Mouse (Mus musculus): Measurements from ENCODE around the gene Aox2. TPM values are rescaled to one million over a fixed set of nuclear protein-coding genes. Genes with fewer than 3 reads are reported as not detected.

The Aox2 gene
- polyA plus RNA-seq, 1 experiment from 2014 or later: 0.02 TPM

DNA sequence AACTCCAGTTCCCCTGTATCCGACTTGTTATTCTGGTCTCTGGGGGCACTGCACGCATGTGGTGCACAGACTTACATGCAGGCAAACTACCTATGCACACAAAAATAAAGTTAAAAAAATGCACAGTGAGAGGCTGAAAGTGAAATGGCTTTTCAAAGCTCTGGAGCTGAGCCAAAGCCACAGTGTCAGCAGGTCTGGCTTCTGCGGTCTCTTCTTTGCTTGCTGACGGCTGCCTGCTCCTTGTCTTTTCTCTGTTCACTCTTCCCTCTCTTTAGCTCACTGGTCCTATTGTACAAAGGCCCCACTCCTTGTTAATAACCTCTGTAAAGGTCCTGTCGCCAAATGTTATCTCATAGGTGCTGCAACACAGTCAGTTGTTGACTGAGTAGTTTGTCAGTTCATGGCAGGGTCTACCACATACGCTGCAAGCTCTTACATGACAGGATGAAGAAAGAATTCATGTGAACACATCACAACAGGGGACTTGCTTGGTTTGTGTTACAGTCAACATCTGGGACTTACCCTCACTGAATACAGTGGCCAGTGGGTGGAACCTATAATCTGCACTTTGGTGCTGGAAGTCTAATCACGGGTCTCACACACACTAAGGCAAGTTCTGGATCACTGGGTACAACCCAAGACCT, 33.2 kb downstream of the Aox2 start:
- H3K4me3 ChIP-seq (ENCODE audit: low read depth, low read length): no peak overlapping the region
- 61% methylated on average over 7 of the region's 7 CpGs for WGBS
- no peaks in the 10 kb centered on the region for H3K36me3 ChIP-seq (ENCODE audit: insufficient read depth, low read length)
- H3K27ac ChIP-seq (ENCODE audit: low read length): no peak overlapping the region
- TF ChIP-seq CTCF (IDR thresholded peaks at IDR 0.05): no peak
- no peak for TF ChIP-seq EP300 (IDR thresholded peaks at IDR 0.05)
- no peaks in the 10 kb centered on the region for H3K27me3 ChIP-seq (replicated peaks; ENCODE audit: insufficient read depth, low read length)
- no peak overlapping the region for H3K4me2 ChIP-seq (replicated peaks; ENCODE audit: low read depth, low read length)
- no peak overlapping the region for H3K9ac ChIP-seq (replicated peaks; ENCODE audit: low read depth)
- ATAC-seq (no peak), DNase-seq (ENCODE audit: low spot score) (no peak)
- no peaks in the 10 kb centered on the region for H3K9me3 ChIP-seq (ENCODE audit: low read length)
- no peaks in the 10 kb centered on the region for H3K4me1 ChIP-seq (ENCODE audit: insufficient read depth, low read depth, low read length)

DNA sequence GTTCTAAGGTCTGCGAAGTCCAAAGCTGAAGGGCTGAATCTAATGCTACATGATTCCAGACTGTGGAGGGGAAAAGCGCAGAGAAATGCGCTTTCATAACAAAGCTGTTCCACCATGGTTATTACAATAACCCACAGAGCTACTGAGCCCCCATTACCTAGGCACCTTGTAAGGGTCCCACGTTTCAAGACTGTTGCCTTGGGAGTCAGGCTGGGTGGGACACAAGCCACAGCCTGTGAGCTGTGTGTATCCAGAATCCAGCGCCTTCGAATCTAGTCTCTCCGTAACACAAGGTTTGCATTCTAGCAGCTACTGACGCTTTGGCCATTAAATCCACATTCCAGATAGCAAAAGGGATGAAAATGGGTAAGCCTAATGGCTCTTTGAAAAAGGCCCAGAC, 35.0 kb downstream of the Aox2 start:
- ATAC-seq (no peak), DNase-seq (ENCODE audit: low spot score) (no peak)
- WGBS: 90% methylated on average over 8 of the region's 8 CpGs
- no peaks in the 10 kb centered on the region for H3K4me1 ChIP-seq (ENCODE audit: insufficient read depth, low read depth, low read length)
- no peaks in the 10 kb centered on the region for H3K9me3 ChIP-seq (ENCODE audit: low read length)
- H3K9ac ChIP-seq (replicated peaks; ENCODE audit: low read depth): no peak overlapping the region
- H3K4me3 ChIP-seq (ENCODE audit: low read depth, low read length): no peak overlapping the region
- H3K27ac ChIP-seq (ENCODE audit: low read length): no peak overlapping the region
- H3K27me3 ChIP-seq (replicated peaks; ENCODE audit: insufficient read depth, low read length): no peaks in the 10 kb centered on the region
- TF ChIP-seq CTCF (IDR thresholded peaks at IDR 0.05): no peak
- TF ChIP-seq EP300 (IDR thresholded peaks at IDR 0.05): no peak
- no peaks in the 10 kb centered on the region for H3K36me3 ChIP-seq (ENCODE audit: insufficient read depth, low read length)
- no peak overlapping the region for H3K4me2 ChIP-seq (replicated peaks; ENCODE audit: low read depth, low read length)

DNA sequence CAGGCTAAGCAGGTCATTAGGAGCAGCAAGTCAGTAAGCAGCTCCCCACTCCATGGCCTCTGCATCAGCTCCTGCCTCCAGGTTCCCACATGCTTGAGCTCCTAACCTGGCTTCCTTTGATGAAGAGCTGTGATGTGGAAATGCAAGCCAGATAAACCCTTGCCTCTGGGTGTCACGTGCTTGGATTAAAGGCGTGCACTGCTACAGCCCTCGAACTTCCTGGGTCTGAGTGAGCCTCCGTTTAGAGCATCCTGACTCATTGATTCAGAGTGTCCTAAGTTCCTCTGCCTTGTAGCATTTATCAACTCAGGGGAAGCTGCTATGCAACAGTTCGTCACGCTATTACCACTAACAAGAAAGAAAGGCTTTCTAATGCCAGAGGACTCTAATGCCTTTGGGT, 37.4 kb downstream of the Aox2 start:
- Histone ChIP-seq H3K27me3 (replicated peaks; ENCODE audit: insufficient read depth, low read length) (no peaks in the 10 kb centered on the region), H3K36me3 (ENCODE audit: insufficient read depth, low read length) (no peaks in the 10 kb centered on the region), H3K4me3 (ENCODE audit: low read depth, low read length) (no peak overlapping the region), H3K4me2 (replicated peaks; ENCODE audit: low read depth, low read length) (no peak overlapping the region), H3K4me1 (ENCODE audit: insufficient read depth, low read depth, low read length) (no peaks in the 10 kb centered on the region), H3K9me3 (ENCODE audit: low read length) (no peaks in the 10 kb centered on the region), H3K9ac (replicated peaks; ENCODE audit: low read depth) (no peak overlapping the region), H3K27ac (ENCODE audit: low read length) (no peak overlapping the region)
- no peak for ATAC-seq
- WGBS: 67% methylated on average over 6 of the region's 6 CpGs
- DNase-seq (ENCODE audit: low spot score): no peak
- no peak for TF ChIP-seq EP300 (IDR thresholded peaks at IDR 0.05)

DNA sequence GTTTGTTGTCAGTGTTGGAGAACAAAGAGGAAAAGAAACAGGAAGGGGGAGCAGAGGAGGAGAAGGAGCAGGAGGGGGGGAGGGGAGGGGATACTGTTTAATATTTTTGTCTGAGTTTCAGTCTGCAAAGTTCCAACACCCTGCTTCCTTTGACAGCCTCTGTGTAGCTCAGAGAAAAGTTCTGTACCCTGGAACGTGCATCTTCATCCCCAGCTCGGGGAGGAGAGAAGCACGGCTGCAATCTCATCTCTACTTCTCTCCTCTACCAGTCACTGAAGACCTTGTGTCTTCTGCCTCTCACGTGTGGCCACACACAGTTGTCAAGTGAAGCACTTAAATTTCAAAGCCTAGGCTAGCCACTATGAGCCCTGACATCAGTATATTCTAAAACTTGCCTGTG, 55.1 kb downstream of the Aox2 start:
- no peaks in the 10 kb centered on the region for H3K4me1 ChIP-seq (ENCODE audit: insufficient read depth, low read depth, low read length)
- H3K27me3 ChIP-seq (replicated peaks; ENCODE audit: insufficient read depth, low read length): no peaks in the 10 kb centered on the region
- peak overlapping the region; percentile 41 for H3K4me2 ChIP-seq (replicated peaks; ENCODE audit: low read depth, low read length)
- no peak for TF ChIP-seq CTCF (IDR thresholded peaks at IDR 0.05)
- TF ChIP-seq EP300 (IDR thresholded peaks at IDR 0.05): no peak
- H3K27ac ChIP-seq (ENCODE audit: low read length): no peak overlapping the region
- 23% methylated on average over 4 of the region's 4 CpGs for WGBS
- H3K9me3 ChIP-seq (ENCODE audit: low read length): no peaks in the 10 kb centered on the region
- no peak for DNase-seq (ENCODE audit: low spot score)
- no peak for ATAC-seq
- no peak overlapping the region for H3K4me3 ChIP-seq (ENCODE audit: low read depth, low read length)
- no peaks in the 10 kb centered on the region for H3K36me3 ChIP-seq (ENCODE audit: insufficient read depth, low read length)
- H3K9ac ChIP-seq (replicated peaks; ENCODE audit: low read depth): no peak overlapping the region

DNA sequence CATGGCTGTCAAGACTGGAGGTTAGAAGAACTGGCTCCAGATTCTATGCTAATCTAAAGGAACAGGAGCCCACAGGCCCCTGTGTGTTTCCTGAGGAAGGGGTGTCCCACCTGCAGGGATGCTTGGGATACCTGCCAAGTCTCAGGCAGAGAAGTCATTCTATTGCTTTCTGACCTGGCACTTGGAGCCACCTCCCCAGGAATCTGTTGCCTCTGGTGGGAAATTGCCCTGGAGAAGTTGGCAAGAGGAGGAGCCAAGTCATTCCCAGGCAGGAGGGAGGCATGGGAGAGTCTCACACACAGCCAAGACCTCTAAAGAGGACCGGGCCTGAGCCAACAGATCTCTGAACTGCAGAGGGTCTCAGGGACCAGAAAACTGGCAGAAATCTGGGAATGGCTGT, 61.8 kb downstream of the Aox2 start:
- H3K9ac ChIP-seq (replicated peaks; ENCODE audit: low read depth): no peak overlapping the region
- no peaks in the 10 kb centered on the region for H3K9me3 ChIP-seq (ENCODE audit: low read length)
- no peak overlapping the region for H3K4me3 ChIP-seq (ENCODE audit: low read depth, low read length)
- H3K27ac ChIP-seq (ENCODE audit: low read length): no peak overlapping the region
- no peak overlapping the region for H3K4me2 ChIP-seq (replicated peaks; ENCODE audit: low read depth, low read length)
- WGBS: 71% methylated on average over 1 of the region's 1 CpGs
- H3K36me3 ChIP-seq (ENCODE audit: insufficient read depth, low read length): no peaks in the 10 kb centered on the region
- no peak for ATAC-seq
- H3K4me1 ChIP-seq (ENCODE audit: insufficient read depth, low read depth, low read length): no peaks in the 10 kb centered on the region
- no peak for TF ChIP-seq CTCF (IDR thresholded peaks at IDR 0.05)
- TF ChIP-seq EP300 (IDR thresholded peaks at IDR 0.05): no peak
- no peaks in the 10 kb centered on the region for H3K27me3 ChIP-seq (replicated peaks; ENCODE audit: insufficient read depth, low read length)
- DNase-seq (ENCODE audit: low spot score): no peak

DNA sequence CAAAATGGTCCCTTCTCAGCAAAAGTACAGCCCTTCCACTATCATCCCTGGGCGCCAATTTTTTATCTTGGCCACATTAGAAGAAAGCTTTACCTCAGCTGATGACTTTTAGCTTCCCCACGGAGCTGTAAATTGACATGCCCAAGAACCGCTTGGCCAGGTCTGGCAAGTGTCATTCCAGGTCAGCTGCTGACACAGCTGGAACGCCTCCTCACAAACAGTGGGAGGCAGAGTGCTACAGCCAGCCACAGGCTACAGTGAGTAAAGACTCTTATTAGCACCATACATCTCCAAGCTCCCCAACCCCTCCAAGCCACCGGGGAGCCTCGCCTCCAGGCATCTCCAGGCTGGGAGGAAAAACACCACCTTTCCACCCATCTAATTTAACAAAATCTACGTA, 63.5 kb downstream of the Aox2 start:
- H3K9ac ChIP-seq (replicated peaks; ENCODE audit: low read depth): no peak overlapping the region
- H3K27ac ChIP-seq (ENCODE audit: low read length): no peak overlapping the region
- no peak for TF ChIP-seq CTCF (IDR thresholded peaks at IDR 0.05)
- TF ChIP-seq EP300 (IDR thresholded peaks at IDR 0.05): no peak
- H3K36me3 ChIP-seq (ENCODE audit: insufficient read depth, low read length): no peaks in the 10 kb centered on the region
- DNase-seq (ENCODE audit: low spot score) (no peak), ATAC-seq (no peak)
- no peak overlapping the region for H3K4me2 ChIP-seq (replicated peaks; ENCODE audit: low read depth, low read length)
- H3K4me1 ChIP-seq (ENCODE audit: insufficient read depth, low read depth, low read length): no peaks in the 10 kb centered on the region
- 19% methylated on average over 7 of the region's 7 CpGs for WGBS
- no peak overlapping the region for H3K4me3 ChIP-seq (ENCODE audit: low read depth, low read length)
- no peaks in the 10 kb centered on the region for H3K27me3 ChIP-seq (replicated peaks; ENCODE audit: insufficient read depth, low read length)
- no peaks in the 10 kb centered on the region for H3K9me3 ChIP-seq (ENCODE audit: low read length)

DNA sequence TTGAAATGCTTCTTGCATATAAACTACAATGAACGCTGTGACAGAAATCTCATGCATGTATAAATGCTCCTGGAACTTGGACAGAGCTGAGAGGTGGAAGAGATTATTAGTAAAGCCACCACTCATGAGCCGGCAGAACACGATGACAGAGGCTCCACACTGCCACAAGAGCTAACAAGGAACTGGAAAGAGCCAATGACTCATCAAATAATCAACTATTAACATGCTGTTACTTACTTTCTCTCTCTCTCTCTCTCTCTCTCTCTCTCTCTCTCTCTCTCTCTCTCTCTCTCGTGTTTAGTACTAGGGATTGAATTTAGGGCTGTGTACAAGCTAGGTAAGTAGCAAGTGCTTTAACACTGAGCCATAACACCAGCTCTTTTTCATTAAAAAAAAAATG, 65.7 kb downstream of the Aox2 start:
- Histone ChIP-seq H3K9ac (replicated peaks; ENCODE audit: low read depth) (no peak overlapping the region), H3K36me3 (ENCODE audit: insufficient read depth, low read length) (no peaks in the 10 kb centered on the region), H3K27me3 (replicated peaks; ENCODE audit: insufficient read depth, low read length) (no peaks in the 10 kb centered on the region), H3K27ac (ENCODE audit: low read length) (no peak overlapping the region), H3K4me3 (ENCODE audit: low read depth, low read length) (no peak overlapping the region), H3K4me2 (replicated peaks; ENCODE audit: low read depth, low read length) (no peak overlapping the region), H3K9me3 (ENCODE audit: low read length) (no peaks in the 10 kb centered on the region), H3K4me1 (ENCODE audit: insufficient read depth, low read depth, low read length) (no peaks in the 10 kb centered on the region)
- DNase-seq (ENCODE audit: low spot score): no peak
- 65% methylated on average over 4 of the region's 4 CpGs for WGBS
- TF ChIP-seq CTCF (IDR thresholded peaks at IDR 0.05) (no peak), EP300 (IDR thresholded peaks at IDR 0.05) (no peak)
- no peak for ATAC-seq

Measured in lung, postnatal 0 days (tissue).